Mouse (Mus musculus): ENCODE results near the gene Angptl2.

Gene Angptl2

GRCm38 (mm10) chr2:33270569-33270968 is 54.7 kb downstream of the Angptl2 start:
- DNase-seq (ENCODE audit: low read depth): no peak

GRCm38 (mm10) chr2:33271511-33271910 is 55.6 kb downstream of the Angptl2 start:
- no peak for DNase-seq (ENCODE audit: low read depth)

- no peak for DNase-seq (ENCODE audit: low read depth)
Observed at GRCm38 (mm10) chr2:33272665-33273439, 57.0 kb downstream of the Angptl2 start.

GRCm38 (mm10) chr2:33274719-33275490 is 59.0 kb downstream of the Angptl2 start:
- no peak for DNase-seq (ENCODE audit: low read depth)

- no peak for DNase-seq (ENCODE audit: low read depth)
Observed at GRCm38 (mm10) chr2:33279758-33280157, 63.9 kb downstream of the Angptl2 start.

GRCm38 (mm10) chr2:33280525-33280924 is 64.7 kb downstream of the Angptl2 start:
- no peak for DNase-seq (ENCODE audit: low read depth)

- DNase-seq (ENCODE audit: low read depth): no peak
Observed at GRCm38 (mm10) chr2:33281807-33282206, 65.9 kb downstream of the Angptl2 start.

GRCm38 (mm10) chr2:33282877-33283276 is 67.0 kb downstream of the Angptl2 start:
- no peak for DNase-seq (ENCODE audit: low read depth)

- DNase-seq (ENCODE audit: low read depth): no peak
Observed at GRCm38 (mm10) chr2:33283674-33284073, 67.8 kb downstream of the Angptl2 start.

GRCm38 (mm10) chr2:33288837-33289236 is 73.0 kb downstream of the Angptl2 start:
- no peak for DNase-seq (ENCODE audit: low read depth)

- no peak for DNase-seq (ENCODE audit: low read depth)
Observed at GRCm38 (mm10) chr2:33290491-33290890, 74.6 kb downstream of the Angptl2 start.

- no peak for DNase-seq (ENCODE audit: low read depth)
Observed at GRCm38 (mm10) chr2:33292057-33292456, 76.2 kb downstream of the Angptl2 start.

- no peak for DNase-seq (ENCODE audit: low read depth)
Observed at GRCm38 (mm10) chr2:33295115-33295514, 79.2 kb downstream of the Angptl2 start.

Data from induced T-regulatory cell, adult 2 months (primary cell).